Mouse (Mus musculus) embryonic facial prominence, embryonic 14.5 days (tissue): ENCODE results near the gene Gpc5. TPM values are rescaled to one million over a fixed set of nuclear protein-coding genes. Genes with fewer than 3 reads are reported as not detected.

Experiments
- ATAC-seq: fragments of 200-750 bp; cut with Nextera tagmentation; 2 replicates; pipeline ENCODE4 v1.8.0; 2017; ENCODE audit warnings: low read depth, moderate number of reproducible peaks, moderate TSS enrichment
- DNase-seq: peaks from one replicate; pipeline ENCODE4 v3.0.0-alpha.2; 2015; ENCODE audit warnings: low spot score
- H3K27ac ChIP-seq: fragments of 300-500 bp; sonication (generic); replicated peaks from 2 replicates; pipeline ENCODE4 v1.5.1; 2014; ENCODE audit warnings: low read depth, mild to moderate bottlenecking, low read length, moderate library complexity
- H3K27me3 ChIP-seq: fragments of 300-500 bp; sonication (generic); replicated peaks from 2 replicates; pipeline ENCODE4 v1.6.1; 2014; ENCODE audit warnings: low read length; ENCODE audit not compliant: control insufficient read depth, insufficient read depth
- H3K36me3 ChIP-seq: fragments of 300-500 bp; sonication (generic); 2 replicates; pipeline ENCODE4 v1.6.1; 2014; ENCODE audit warnings: low read length, mixed read lengths; ENCODE audit not compliant: control insufficient read depth, insufficient read depth
- H3K4me1 ChIP-seq: fragments of 300-500 bp; sonication (generic); 2 replicates; pipeline ENCODE4 v1.6.1; 2014; ENCODE audit warnings: antibody characterized with exemption, low read length; ENCODE audit not compliant: control insufficient read depth, insufficient read depth
- H3K4me2 ChIP-seq: fragments of 300-500 bp; sonication (generic); 2 replicates; pipeline ENCODE4 v1.6.1; 2014; ENCODE audit warnings: low read depth, mild to moderate bottlenecking, low read length, moderate library complexity, mixed read lengths
- H3K4me3 ChIP-seq: fragments of 300-500 bp; sonication (generic); 2 replicates; pipeline ENCODE4 v1.5.1; 2014; ENCODE audit warnings: low read depth, mild to moderate bottlenecking, low read length
- H3K9ac ChIP-seq: fragments of 300-500 bp; sonication (generic); 2 replicates; pipeline ENCODE4 v1.6.1; 2014; ENCODE audit warnings: low read depth, mild to moderate bottlenecking, low read length, moderate library complexity, mixed read lengths
- H3K9me3 ChIP-seq: fragments of 300-500 bp; sonication (generic); 2 replicates; pipeline ENCODE4 v1.6.1; 2016; ENCODE audit warnings: low read length; ENCODE audit not compliant: control insufficient read depth
- WGBS: fragments of 180-500 bp; shearing (Covaris S2); extraction: QIAGEN DNeasy Blood & Tissue Kit; methylation state at CpG from one replicate; pipeline ENCODE4 v1.1.7; 2014; 5-methylcytosine and 5-hydroxymethylcytosine counted together
- polyA plus RNA-seq: library from polyadenylated mRNA; unstranded; fragments of >200 nt; fragmentation: Nextera tagmentation; extraction: Ambion mirVana; gene quantifications from 2 replicates; pipeline ENCODE4 v1.2.1, GENCODE M21; 2014

The Gpc5 gene
- polyA plus RNA-seq, 1 experiment from 2014 or later = 0.31 TPM

GRCm38 (mm10) chr14:115821657-115822056 is 729.6 kb downstream of the Gpc5 start:
- no peaks in the 10 kb centered on the region for H3K36me3 ChIP-seq
- ATAC-seq (no peak), DNase-seq (no peak)
- WGBS = 75% methylated on average over 7 of the region's 7 CpGs
- no peak overlapping the region for H3K4me2 ChIP-seq
- no peak overlapping the region for H3K9ac ChIP-seq
- no peaks in the 10 kb centered on the region for H3K9me3 ChIP-seq
- no peaks in the 10 kb centered on the region for H3K27me3 ChIP-seq
- H3K27ac ChIP-seq = no peak overlapping the region
- H3K4me1 ChIP-seq = no peaks in the 10 kb centered on the region
- H3K4me3 ChIP-seq = no peak overlapping the region

- Histone ChIP-seq H3K27ac (no peak overlapping the region), H3K36me3 (no peaks in the 10 kb centered on the region), H3K4me2 (no peak overlapping the region), H3K4me1 (no peaks in the 10 kb centered on the region), H3K9ac (no peak overlapping the region), H3K27me3 (no peaks in the 10 kb centered on the region), H3K9me3 (no peaks in the 10 kb centered on the region), H3K4me3 (no peak overlapping the region)
- 65% methylated on average over 5 of the region's 5 CpGs for WGBS
- DNase-seq (no peak), ATAC-seq (no peak)
Measured at GRCm38 (mm10) chr14:115830485-115830884, 738.5 kb downstream of the Gpc5 start.

- no peak overlapping the region for H3K4me3 ChIP-seq
- no peaks in the 10 kb centered on the region for H3K4me1 ChIP-seq
- H3K36me3 ChIP-seq = no peaks in the 10 kb centered on the region
- H3K9me3 ChIP-seq = no peaks in the 10 kb centered on the region
- 0% methylated on average over 7 of the region's 7 CpGs for WGBS
- ATAC-seq (no peak), DNase-seq (peak; percentile 80)
- no peak overlapping the region for H3K9ac ChIP-seq
- no peaks in the 10 kb centered on the region for H3K27me3 ChIP-seq
- H3K27ac ChIP-seq = no peak overlapping the region
- no peak overlapping the region for H3K4me2 ChIP-seq
Measured at GRCm38 (mm10) chr14:115831219-115831755, 739.3 kb downstream of the Gpc5 start.

- DNase-seq = no peak
- H3K9ac ChIP-seq = no peak overlapping the region
- no peak overlapping the region for H3K27ac ChIP-seq
- 75% methylated on average over 10 of the region's 10 CpGs for WGBS
- H3K9me3 ChIP-seq = no peaks in the 10 kb centered on the region
- no peak for ATAC-seq
- no peaks in the 10 kb centered on the region for H3K36me3 ChIP-seq
- H3K4me1 ChIP-seq = no peaks in the 10 kb centered on the region
- H3K4me3 ChIP-seq = no peak overlapping the region
- no peaks in the 10 kb centered on the region for H3K27me3 ChIP-seq
- H3K4me2 ChIP-seq = no peak overlapping the region
Measured at GRCm38 (mm10) chr14:115831854-115832625, 740.0 kb downstream of the Gpc5 start.

GRCm38 (mm10) chr14:115843783-115844182 is 751.8 kb downstream of the Gpc5 start:
- DNase-seq (no peak), ATAC-seq (no peak)
- Histone ChIP-seq H3K9ac (no peak overlapping the region), H3K27me3 (no peaks in the 10 kb centered on the region), H3K36me3 (no peaks in the 10 kb centered on the region), H3K9me3 (no peaks in the 10 kb centered on the region), H3K4me3 (no peak overlapping the region), H3K4me1 (no peaks in the 10 kb centered on the region), H3K4me2 (no peak overlapping the region), H3K27ac (no peak overlapping the region)
- 62% methylated on average over 2 of the region's 2 CpGs for WGBS

GRCm38 (mm10) chr14:115844773-115845427 is 752.9 kb downstream of the Gpc5 start:
- no peak overlapping the region for H3K4me2 ChIP-seq
- WGBS = 91% methylated on average over 1 of the region's 1 CpGs
- no peaks in the 10 kb centered on the region for H3K4me1 ChIP-seq
- H3K27me3 ChIP-seq = no peaks in the 10 kb centered on the region
- H3K9me3 ChIP-seq = no peaks in the 10 kb centered on the region
- H3K27ac ChIP-seq = no peak overlapping the region
- H3K9ac ChIP-seq = no peak overlapping the region
- no peak overlapping the region for H3K4me3 ChIP-seq
- ATAC-seq (no peak), DNase-seq (no peak)
- no peaks in the 10 kb centered on the region for H3K36me3 ChIP-seq

- ATAC-seq (no peak), DNase-seq (no peak)
- Histone ChIP-seq H3K9ac (no peak overlapping the region), H3K4me3 (no peak overlapping the region), H3K27ac (no peak overlapping the region), H3K27me3 (no peaks in the 10 kb centered on the region), H3K4me1 (no peaks in the 10 kb centered on the region), H3K36me3 (no peaks in the 10 kb centered on the region), H3K9me3 (no peaks in the 10 kb centered on the region), H3K4me2 (no peak overlapping the region)
- 79% methylated on average over 3 of the region's 3 CpGs for WGBS
Measured at GRCm38 (mm10) chr14:115869127-115869526, 777.1 kb downstream of the Gpc5 start.

- Histone ChIP-seq H3K4me3 (no peak overlapping the region), H3K9ac (no peak overlapping the region), H3K27me3 (no peaks in the 10 kb centered on the region), H3K4me2 (no peak overlapping the region), H3K4me1 (no peaks in the 10 kb centered on the region), H3K27ac (no peak overlapping the region), H3K36me3 (no peaks in the 10 kb centered on the region), H3K9me3 (no peaks in the 10 kb centered on the region)
- 84% methylated on average over 1 of the region's 1 CpGs for WGBS
- DNase-seq (no peak), ATAC-seq (no peak)
Measured at GRCm38 (mm10) chr14:115976062-115976461, 884.0 kb downstream of the Gpc5 start.
